Mouse (Mus musculus) testis, postnatal 14 days (tissue): ENCODE results near the gene Kirrel3.

ENCODE experiments used
- DNase-seq: peaks from one replicate; pipeline ENCODE4 v3.0.0; 2021; ENCODE audit warnings: low spot score

Kirrel3 gene

GRCm38 (mm10) chr9:34603750-34604149, 118.1 kb downstream of the Kirrel3 start:
- DNase-seq = no peak

- no peak for DNase-seq
Measured at GRCm38 (mm10) chr9:34604931-34605330, 119.2 kb downstream of the Kirrel3 start.

GRCm38 (mm10) chr9:34605486-34605885, 119.8 kb downstream of the Kirrel3 start:
- DNase-seq = no peak

GRCm38 (mm10) chr9:34607976-34608375, 122.3 kb downstream of the Kirrel3 start:
- DNase-seq = no peak

- DNase-seq = no peak
Measured at GRCm38 (mm10) chr9:34612886-34613769, 127.4 kb downstream of the Kirrel3 start.

- DNase-seq = no peak
Measured at GRCm38 (mm10) chr9:34618099-34618498, 132.4 kb downstream of the Kirrel3 start.

GRCm38 (mm10) chr9:34619913-34620312, 134.2 kb downstream of the Kirrel3 start:
- DNase-seq = no peak

- no peak for DNase-seq
Measured at GRCm38 (mm10) chr9:34623526-34623925, 137.8 kb downstream of the Kirrel3 start.

- DNase-seq = no peak
Measured at GRCm38 (mm10) chr9:34624021-34624420, 138.3 kb downstream of the Kirrel3 start.

- no peak for DNase-seq
Measured at GRCm38 (mm10) chr9:34628841-34629240, 143.1 kb downstream of the Kirrel3 start.

- no peak for DNase-seq
Measured at GRCm38 (mm10) chr9:34635696-34636095, 150.0 kb downstream of the Kirrel3 start.

- DNase-seq = no peak
Measured at GRCm38 (mm10) chr9:34643917-34644316, 158.2 kb downstream of the Kirrel3 start.

GRCm38 (mm10) chr9:34644392-34644791, 158.7 kb downstream of the Kirrel3 start:
- no peak for DNase-seq

- no peak for DNase-seq
Measured at GRCm38 (mm10) chr9:34646831-34647230, 161.1 kb downstream of the Kirrel3 start.

- no peak for DNase-seq
Measured at GRCm38 (mm10) chr9:34652278-34652677, 166.6 kb downstream of the Kirrel3 start.

GRCm38 (mm10) chr9:34653141-34653540, 167.4 kb downstream of the Kirrel3 start:
- no peak for DNase-seq

- no peak for DNase-seq
Measured at GRCm38 (mm10) chr9:34660566-34660965, 174.9 kb downstream of the Kirrel3 start.

GRCm38 (mm10) chr9:34663412-34663811, 177.7 kb downstream of the Kirrel3 start:
- DNase-seq = no peak

GRCm38 (mm10) chr9:34665361-34666129, 179.9 kb downstream of the Kirrel3 start:
- no peak for DNase-seq

GRCm38 (mm10) chr9:34667182-34667581, 181.5 kb downstream of the Kirrel3 start:
- DNase-seq = no peak

GRCm38 (mm10) chr9:34670906-34671305, 185.2 kb downstream of the Kirrel3 start:
- no peak for DNase-seq

GRCm38 (mm10) chr9:34686798-34687197, 201.1 kb downstream of the Kirrel3 start:
- no peak for DNase-seq

GRCm38 (mm10) chr9:34688358-34688757, 202.7 kb downstream of the Kirrel3 start:
- no peak for DNase-seq
